Mouse (Mus musculus): Measurements from ENCODE around the gene Tek.

Gene Tek

GRCm38 (mm10) chr4:94768624-94769023 is 29.5 kb downstream of the Tek start:
- in situ Hi-C loops (cut with MboI; ENCODE audit: low pct_unique_long_range_greater_than_20kb in 1 of 2, low sequenced_read_pairs in 2 of 2, unreplicated experiment in 1 of 2), result no loop called here

- in situ Hi-C loops (cut with MboI; ENCODE audit: low pct_unique_long_range_greater_than_20kb in 1 of 2, low sequenced_read_pairs in 2 of 2, unreplicated experiment in 1 of 2), result no loop called here
Observed at GRCm38 (mm10) chr4:94781043-94781442, 42.0 kb downstream of the Tek start.

- in situ Hi-C loops (cut with MboI; ENCODE audit: low pct_unique_long_range_greater_than_20kb in 1 of 2, low sequenced_read_pairs in 2 of 2, unreplicated experiment in 1 of 2), result no loop called here
Observed at GRCm38 (mm10) chr4:94785921-94786320, 46.8 kb downstream of the Tek start.

- in situ Hi-C loops (cut with MboI; ENCODE audit: low pct_unique_long_range_greater_than_20kb in 1 of 2, low sequenced_read_pairs in 2 of 2, unreplicated experiment in 1 of 2), result no loop called here
Observed at GRCm38 (mm10) chr4:94803187-94803586, 64.1 kb downstream of the Tek start.

GRCm38 (mm10) chr4:94810616-94811015 is 71.5 kb downstream of the Tek start:
- in situ Hi-C loops (cut with MboI; ENCODE audit: low pct_unique_long_range_greater_than_20kb in 1 of 2, low sequenced_read_pairs in 2 of 2, unreplicated experiment in 1 of 2), result no loop called here

GRCm38 (mm10) chr4:94826891-94827290 is 87.8 kb downstream of the Tek start:
- in situ Hi-C loops (cut with MboI; ENCODE audit: low pct_unique_long_range_greater_than_20kb in 1 of 2, low sequenced_read_pairs in 2 of 2, unreplicated experiment in 1 of 2), result no loop called here

GRCm38 (mm10) chr4:94827429-94827828 is 88.3 kb downstream of the Tek start:
- in situ Hi-C loops (cut with MboI; ENCODE audit: low pct_unique_long_range_greater_than_20kb in 1 of 2, low sequenced_read_pairs in 2 of 2, unreplicated experiment in 1 of 2), result no loop called here

GRCm38 (mm10) chr4:94829924-94830386 is 90.9 kb downstream of the Tek start:
- in situ Hi-C loops (cut with MboI; ENCODE audit: low pct_unique_long_range_greater_than_20kb in 1 of 2, low sequenced_read_pairs in 2 of 2, unreplicated experiment in 1 of 2), result no loop called here

- in situ Hi-C loops (cut with MboI; ENCODE audit: low pct_unique_long_range_greater_than_20kb in 1 of 2, low sequenced_read_pairs in 2 of 2, unreplicated experiment in 1 of 2), result no loop called here
Observed at GRCm38 (mm10) chr4:94837061-94837460, 98.0 kb downstream of the Tek start.

- in situ Hi-C loops (cut with MboI; ENCODE audit: low pct_unique_long_range_greater_than_20kb in 1 of 2, low sequenced_read_pairs in 2 of 2, unreplicated experiment in 1 of 2), result no loop called here
Observed at GRCm38 (mm10) chr4:94853301-94853700, 114.2 kb downstream of the Tek start.

GRCm38 (mm10) chr4:94854270-94854669 is 115.2 kb downstream of the Tek start:
- in situ Hi-C loops (cut with MboI; ENCODE audit: low pct_unique_long_range_greater_than_20kb in 1 of 2, low sequenced_read_pairs in 2 of 2, unreplicated experiment in 1 of 2), result no loop called here

- in situ Hi-C loops (cut with MboI; ENCODE audit: low pct_unique_long_range_greater_than_20kb in 1 of 2, low sequenced_read_pairs in 2 of 2, unreplicated experiment in 1 of 2), result no loop called here
Observed at GRCm38 (mm10) chr4:94855201-94855600, 116.1 kb downstream of the Tek start.

GRCm38 (mm10) chr4:94900744-94901143 is 161.7 kb downstream of the Tek start:
- in situ Hi-C loops (cut with MboI; ENCODE audit: low pct_unique_long_range_greater_than_20kb in 1 of 2, low sequenced_read_pairs in 2 of 2, unreplicated experiment in 1 of 2), result loop anchor here (10.0 to 25.0 kb wide), 2 partner anchors 213 to 236 kb away; no protein-coding TSS in a partner anchor

- in situ Hi-C loops (cut with MboI; ENCODE audit: low pct_unique_long_range_greater_than_20kb in 1 of 2, low sequenced_read_pairs in 2 of 2, unreplicated experiment in 1 of 2), result loop anchor here (10.0 to 25.0 kb wide), 2 partner anchors 214 to 237 kb away; no protein-coding TSS in a partner anchor
Observed at GRCm38 (mm10) chr4:94901780-94902179, 162.7 kb downstream of the Tek start.
